Mouse (Mus musculus) olfactory bulb, adult 2 months (tissue): ENCODE data around the gene Zfp940. TPM values are rescaled to one million over a fixed set of nuclear protein-coding genes. Genes with fewer than 3 reads are reported as not detected.
A peak's percentile ranks its signal among the peaks of the same experiment; 100 is the strongest.

Source experiments
- H3K27ac ChIP-seq: fragments of 200-500 bp; 2 replicates; pipeline ENCODE4 v1.5.1; 2012; ENCODE audit warnings: low read depth, low read length; ENCODE audit not compliant: insufficient read depth
- H3K4me1 ChIP-seq: fragments of 200-500 bp; 2 replicates; pipeline ENCODE4 v1.6.1; 2012; ENCODE audit warnings: low read length; ENCODE audit not compliant: control insufficient read depth, insufficient read depth
- H3K4me3 ChIP-seq: fragments of 200-500 bp; 2 replicates; pipeline ENCODE4 v1.5.1; 2012; ENCODE audit warnings: mild to moderate bottlenecking, low read depth, low read length, moderate library complexity; ENCODE audit not compliant: insufficient read depth
- CTCF ChIP-seq: fragments of 200-500 bp; IDR thresholded peaks from 2 replicates; pipeline ENCODE4 v1.5.1; 2012; ENCODE audit warnings: low read depth, mild to moderate bottlenecking, low read length, moderate library complexity; ENCODE audit not compliant: insufficient read depth
- POLR2A ChIP-seq: fragments of 200-500 bp; IDR thresholded peaks from 2 replicates; pipeline ENCODE4 v1.6.1; 2012; ENCODE audit warnings: mild to moderate bottlenecking, low read depth, low read length, moderate library complexity; ENCODE audit not compliant: insufficient read depth
- whole genome bisulfite sequencing: fragments of 180-500 bp; shearing (Covaris S2); methylation state at CpG from one replicate; pipeline ENCODE4 v1.1.7; 2018; 5-methylcytosine and 5-hydroxymethylcytosine counted together
- polyA plus RNA-seq: library from polyadenylated mRNA; stranded (reverse); fragments of >200 nt; gene quantifications from 2 replicates; pipeline ENCODE4 v1.2.4, GENCODE M21; 2012; ENCODE audit warnings: low replicate concordance; ENCODE audit not compliant: missing spikeins, insufficient read depth, insufficient read length

Zfp940 gene
- polyA plus RNA-seq, 1 experiment = not detected

DNA sequence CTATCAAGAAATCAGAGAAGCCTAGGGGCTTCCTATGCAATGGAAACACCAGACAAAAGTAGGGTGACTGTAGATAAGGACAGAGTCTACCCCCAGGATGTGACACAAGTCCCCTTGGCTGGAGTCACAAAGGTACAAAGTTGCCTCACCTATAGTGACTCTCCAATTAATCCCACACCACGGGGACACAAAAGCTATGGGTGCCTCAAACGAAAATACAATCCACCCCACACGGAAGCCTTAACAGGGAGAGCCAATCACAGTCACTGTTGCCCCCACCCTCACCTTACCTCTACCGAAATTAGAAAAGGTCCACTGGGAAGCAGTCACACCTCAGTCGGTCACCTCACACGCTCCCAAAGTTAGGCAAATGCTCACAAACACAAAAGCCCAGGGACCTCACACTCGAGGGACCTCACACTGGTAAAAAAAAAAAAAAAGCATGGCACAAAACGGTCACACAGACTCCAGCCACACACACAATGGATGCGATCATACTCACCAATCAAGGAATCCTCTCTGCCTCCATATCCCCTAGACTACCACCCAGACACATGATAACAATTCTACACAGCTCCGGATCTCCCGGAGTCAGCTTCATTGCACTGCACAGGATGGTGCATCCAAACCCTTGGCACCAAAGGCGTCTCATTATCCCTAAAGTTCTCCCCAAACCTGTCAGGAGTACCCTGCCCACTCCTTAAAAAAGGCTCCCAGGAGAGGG is 38.2 kb downstream of the Zfp940 start:
- Histone ChIP-seq H3K4me1 (peaks cover 8% of the 10 kb centered on the region), H3K27ac (peak overlapping the region; percentile 37), H3K4me3 (peak overlapping the region; percentile 69)
- TF ChIP-seq CTCF = no peak
- TF ChIP-seq POLR2A = peak; percentile 3; the same call in 1 of the 2 replicates
- WGBS = under 1% methylated on average over 12 of the region's 12 CpGs

- no peak overlapping the region for H3K4me3 ChIP-seq
- TF ChIP-seq POLR2A (no peak), CTCF (no peak)
- 86% methylated on average over 2 of the region's 2 CpGs for WGBS
These were observed 39.1 kb downstream of the Zfp940 start for GRCm38 (mm10) chr7:29814381-29814780.

GRCm38 (mm10) chr7:29812244-29812643 is 41.2 kb downstream of the Zfp940 start:
- WGBS = 85% methylated on average over 1 of the region's 1 CpGs
- no peak for TF ChIP-seq CTCF
- no peak for TF ChIP-seq POLR2A
- H3K27ac ChIP-seq = no peak overlapping the region
- H3K4me1 ChIP-seq = peaks cover 8% of the 10 kb centered on the region
- no peak overlapping the region for H3K4me3 ChIP-seq

More at GRCm38 (mm10) chr7:29814381-29814780, 39.1 kb downstream of the Zfp940 start:
- H3K4me1 ChIP-seq = peaks cover 8% of the 10 kb centered on the region
- H3K27ac ChIP-seq = no peak overlapping the region

GRCm38 (mm10) chr7:29807046-29807445 is 46.4 kb downstream of the Zfp940 start:
- no peak for TF ChIP-seq POLR2A
- TF ChIP-seq CTCF = no peak
- H3K27ac ChIP-seq = no peak overlapping the region
- H3K4me3 ChIP-seq = no peak overlapping the region
- WGBS = 47% methylated on average over 5 of the region's 5 CpGs
- H3K4me1 ChIP-seq = no peaks in the 10 kb centered on the region

- H3K4me1 ChIP-seq = no peaks in the 10 kb centered on the region
- no peak overlapping the region for H3K4me3 ChIP-seq
- WGBS = 60% methylated on average over 27 of the region's 27 CpGs
- no peak overlapping the region for H3K27ac ChIP-seq
- no peak for TF ChIP-seq POLR2A
- no peak for TF ChIP-seq CTCF
These were observed 60.6 kb downstream of the Zfp940 start for GRCm38 (mm10) chr7:29792906-29793305.

DNA sequence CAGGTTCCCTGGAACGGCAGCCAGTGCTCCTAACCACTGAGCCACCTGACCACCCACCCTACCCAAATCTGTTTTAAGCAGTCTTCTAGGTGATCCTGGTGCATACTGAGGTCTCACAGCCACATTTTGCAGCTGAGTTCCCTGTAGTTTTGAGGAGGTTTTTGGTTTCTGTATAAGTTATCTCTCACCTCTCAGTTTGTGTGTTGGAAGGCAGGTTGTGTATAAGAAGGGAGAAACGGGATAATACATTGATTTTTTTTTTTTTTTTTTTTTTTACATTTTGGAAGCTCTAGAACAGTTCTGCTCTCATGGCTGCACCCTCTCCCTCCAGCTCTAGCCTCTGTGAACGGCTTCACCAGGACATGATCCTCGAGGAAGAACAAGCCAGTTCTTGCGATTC is 67.6 kb downstream of the Zfp940 start:
- peaks cover 5% of the 10 kb centered on the region; the same call in 1 of the 2 replicates for H3K4me1 ChIP-seq
- WGBS = 54% methylated on average over 5 of the region's 5 CpGs
- TF ChIP-seq POLR2A (no peak), CTCF (no peak)
- no peak overlapping the region for H3K27ac ChIP-seq
- H3K4me3 ChIP-seq = peak overlapping the region; percentile 45

DNA sequence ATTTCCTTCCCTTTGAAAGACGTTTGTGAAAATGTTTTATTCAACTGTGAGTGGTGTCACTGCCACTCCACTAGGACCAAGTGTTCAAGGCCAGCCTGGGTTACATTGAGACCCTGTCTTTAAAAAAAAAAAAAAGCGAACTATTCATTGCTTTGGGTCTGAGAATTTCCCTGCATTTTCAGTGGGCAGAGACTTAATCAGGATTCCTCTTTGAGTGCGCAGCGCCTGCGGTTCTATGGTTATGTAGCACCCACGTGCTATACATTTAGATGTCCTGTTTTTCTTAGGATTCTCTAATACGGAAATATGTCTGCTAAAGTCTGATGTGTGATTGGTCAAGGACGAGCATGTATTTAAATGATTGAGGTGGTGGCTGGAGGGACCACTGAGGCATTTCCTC is 68.4 kb downstream of the Zfp940 start:
- Histone ChIP-seq H3K4me1 (peaks cover 5% of the 10 kb centered on the region; the same call in 1 of the 2 replicates), H3K4me3 (peak overlapping the region; percentile 6; the same call in 1 of the 2 replicates), H3K27ac (no peak overlapping the region)
- TF ChIP-seq POLR2A (no peak), CTCF (no peak)
- 13% methylated on average over 8 of the region's 8 CpGs for WGBS

DNA sequence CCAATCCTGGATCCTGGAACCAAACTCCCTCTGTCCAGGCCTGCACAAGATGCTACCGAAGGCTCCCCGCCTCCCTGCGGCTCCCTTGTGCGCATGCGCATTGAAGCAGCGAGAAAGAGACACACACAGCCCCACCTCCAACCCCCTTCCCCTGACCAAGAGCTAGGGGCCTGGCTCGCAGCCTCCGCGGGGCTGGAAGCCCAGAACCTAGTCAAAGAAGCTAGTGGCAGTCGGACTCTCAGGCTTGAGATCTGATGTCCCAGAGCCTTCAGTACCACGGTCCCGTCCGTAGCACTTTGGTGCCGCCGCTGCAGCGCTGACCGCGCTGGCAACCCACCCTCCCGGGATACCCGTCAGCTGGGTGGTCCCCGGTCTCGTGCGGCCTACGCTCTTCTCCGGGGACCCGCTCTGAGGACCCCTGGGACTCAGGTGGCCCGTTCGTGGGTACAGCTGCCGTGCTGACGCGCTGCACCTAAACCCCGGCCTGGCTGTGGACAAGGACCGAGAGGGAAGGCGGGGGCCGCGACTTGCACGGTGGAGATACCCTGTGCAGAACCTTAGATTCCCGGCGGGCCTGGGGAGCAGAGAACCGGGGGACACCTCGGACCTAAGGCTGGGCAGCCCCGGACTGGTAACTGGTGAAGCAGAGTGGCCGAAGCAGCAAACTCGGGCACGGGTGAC is 69.5 kb downstream of the Zfp940 start, which contains the start of gene Zfp30:
Gene Zfp30 (plus strand): TSS at position 128 of the 681 bp plus-strand sequence.
- Histone ChIP-seq H3K4me1 (peaks cover 5% of the 10 kb centered on the region; the same call in 1 of the 2 replicates), H3K4me3 (peak within 1 kb of the TSS; percentile 70), H3K27ac (peak within 1 kb of the TSS; percentile 57)
- WGBS = under 1% methylated on average over 45 of the region's 45 CpGs
- TF ChIP-seq POLR2A (peak; percentile 82), CTCF (no peak)

Other genes starting within 250 kb of the Zfp940 start
- not detected in 2 replicates for gene Catsperg2, start 126.6 kb downstream of the Zfp940 start, polyA plus RNA-seq
- gene Zfp84, start 85.1 kb downstream of the Zfp940 start, polyA plus RNA-seq = not detected in 2 replicates
- gene Zfp30, start 69.7 kb downstream of the Zfp940 start, polyA plus RNA-seq = not detected in 2 replicates
- gene Zfp790, start 37.6 kb downstream of the Zfp940 start, polyA plus RNA-seq = not detected in 2 replicates
- not detected in 2 replicates for gene Zfp420, start 6.3 kb upstream of the Zfp940 start, polyA plus RNA-seq
- not detected in 2 replicates for gene Zfp27, start 52.9 kb upstream of the Zfp940 start, polyA plus RNA-seq
- not detected in 2 replicates for gene Zfp383, start 54.6 kb upstream of the Zfp940 start, polyA plus RNA-seq
- not detected in 2 replicates for gene Zfp74, start 100.4 kb upstream of the Zfp940 start, polyA plus RNA-seq
- not detected in 2 replicates for gene Zfp568, start 130.3 kb upstream of the Zfp940 start, polyA plus RNA-seq
- not detected in 2 replicates for gene Zfp14, start 197.7 kb upstream of the Zfp940 start, polyA plus RNA-seq
- gene Zfp82, start 219.2 kb upstream of the Zfp940 start, polyA plus RNA-seq = not detected in 2 replicates
- not detected in 2 replicates for gene Gm26920, start 236.7 kb upstream of the Zfp940 start, polyA plus RNA-seq
- not detected in 2 replicates for gene Zfp566, start 236.9 kb upstream of the Zfp940 start, polyA plus RNA-seq
- gene Zfp260, start 241.1 kb upstream of the Zfp940 start, polyA plus RNA-seq = 238 TPM in 1 of 2 replicates, not detected in the other